Mouse (Mus musculus) ES-E14 (cell line): ENCODE data around the gene Xrcc6. TPM values are rescaled to one million over a fixed set of nuclear protein-coding genes. Genes with fewer than 3 reads are reported as not detected.
"Not testable (repeated sequence)": the region's sequence is repeated elsewhere in the genome, so short reads cannot be mapped to it uniquely, and the experiment has no call there.

Experiments
- DNase-seq: peaks from one replicate; pipeline ENCODE4 v3.0.0-alpha.2; 2013; ENCODE audit warnings: low read depth, low spot score
- H3K27ac ChIP-seq: 2 replicates; pipeline ENCODE4 v1.5.1; 2012; ENCODE audit warnings: low read depth, mild to moderate bottlenecking, low read length, moderate library complexity, mixed read lengths; ENCODE audit not compliant: poor library complexity, insufficient read depth, severe bottlenecking
- H3K36me3 ChIP-seq: 2 replicates; pipeline ENCODE4 v1.6.1; 2012; ENCODE audit warnings: mild to moderate bottlenecking, low read length, moderate library complexity, mixed read lengths; ENCODE audit not compliant: control insufficient read depth, poor library complexity, insufficient read depth, severe bottlenecking
- H3K4me1 ChIP-seq, 2 experiments: fragments of 150-350 bp in 1 of 2; sonication (generic) in 1 of 2; 2 replicates each; pipeline ENCODE4 v1.6.1; 2012; ENCODE audit warnings: low read length in 2 of 2, mild to moderate bottlenecking in 1 of 2, mixed read lengths in 1 of 2; ENCODE audit not compliant: control insufficient read depth in 2 of 2, insufficient read depth in 2 of 2, poor library complexity in 1 of 2
- H3K4me3 ChIP-seq, 2 experiments: fragments of 150-350 bp in 1 of 2; sonication (generic) in 1 of 2; 2 replicates each; pipeline ENCODE4 v1.5.1; 2012; ENCODE audit warnings: low read length in 2 of 2, low read depth in 1 of 2, mild to moderate bottlenecking in 1 of 2, mixed read lengths in 1 of 2; ENCODE audit not compliant: insufficient read depth in 1 of 2, poor library complexity in 1 of 2, severe bottlenecking in 1 of 2
- H3K9ac ChIP-seq: 2 replicates; pipeline ENCODE4 v1.6.1; 2012; ENCODE audit warnings: low read depth, mild to moderate bottlenecking, low read length, mixed read lengths; ENCODE audit not compliant: poor library complexity, insufficient read depth, severe bottlenecking
- H3K9me3 ChIP-seq: fragments of 150-350 bp; sonication (generic); 2 replicates; pipeline ENCODE4 v1.6.1; 2012; ENCODE audit warnings: low read depth, mild to moderate bottlenecking, low read length; ENCODE audit not compliant: control insufficient read depth, insufficient read depth
- CHD2 ChIP-seq: IDR thresholded peaks from 2 replicates; pipeline ENCODE4 v1.6.1; 2014; ENCODE audit warnings: mild to moderate bottlenecking, low read depth, low read length, inconsistent platforms
- HCFC1 ChIP-seq: IDR thresholded peaks from 2 replicates; pipeline ENCODE4 v1.6.1; 2012; ENCODE audit warnings: low read length, inconsistent platforms, borderline replicate concordance; ENCODE audit not compliant: insufficient read depth
- MAFK ChIP-seq: IDR thresholded peaks from 2 replicates; pipeline ENCODE4 v1.6.1; 2014; ENCODE audit warnings: mild to moderate bottlenecking, low read depth, low read length, inconsistent platforms; ENCODE audit not compliant: insufficient read depth
- ZC3H11A ChIP-seq: IDR thresholded peaks from 2 replicates; pipeline ENCODE4 v1.6.1; 2012; ENCODE audit warnings: low read depth, mild to moderate bottlenecking, inconsistent platforms, low read length, borderline replicate concordance
- ZNF384 ChIP-seq: IDR thresholded peaks from 2 replicates; pipeline ENCODE4 v1.6.1; 2012; ENCODE audit warnings: low read depth, low read length, inconsistent platforms
- in situ Hi-C, 2 experiments: fragments of 600-800 bp; cut with MboI; formaldehyde crosslinking; loops; one replicate each; pipeline ENCODE4 v1.15.1; 2025; ENCODE audit warnings: low sequenced_read_pairs in 2 of 2, inconsistent platforms in 1 of 2; ENCODE audit not compliant: unreplicated experiment in 2 of 2
- total RNA-seq: library from RNA; depleted of rRNA; stranded (reverse); fragments of 300-350 nt; gene quantifications from 2 replicates; pipeline ENCODE4 v1.2.3, GENCODE M21; 2012

Xrcc6 gene
- total RNA-seq, 1 experiment: 84.6 TPM

DNA sequence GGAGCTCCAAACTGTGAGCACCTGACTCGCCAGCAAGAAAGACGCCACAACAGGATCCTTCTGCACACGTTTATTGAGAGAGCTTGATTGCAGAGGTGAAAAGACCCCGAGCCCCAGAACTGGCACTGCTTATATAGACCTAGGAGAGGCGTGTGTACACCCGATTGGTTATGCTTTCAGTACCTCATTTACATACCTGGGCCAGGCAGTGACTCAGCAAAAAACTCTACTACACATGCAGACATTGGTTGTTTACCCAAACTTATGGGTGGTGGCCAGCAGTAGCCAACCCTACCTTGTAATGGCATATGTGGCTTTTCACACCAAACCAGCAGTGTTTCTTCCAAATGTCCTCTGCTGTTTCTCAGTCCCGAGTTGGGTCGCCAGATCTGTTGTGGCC is 12.5 kb upstream of the Xrcc6 start:
- in situ Hi-C loops, H3K36me3 ChIP-seq, DNase-seq, H3K4me3 ChIP-seq, H3K4me1 ChIP-seq, H3K9ac ChIP-seq: not testable (repeated sequence)
- TF ChIP-seq MAFK: peak; percentile 87
- H3K27ac ChIP-seq: peak overlapping the region; percentile 76
- peaks cover 12% of the 10 kb centered on the region for H3K9me3 ChIP-seq

GRCm38 (mm10) chr15:81980321-81980720 is 7.3 kb upstream of the Xrcc6 start, which contains the start of gene 1700029P11Rik:
TSS of gene 1700029P11Rik (plus strand) at chr15:81980540.
- TF ChIP-seq ZC3H11A (no peak), CHD2 (no peak), MAFK (no peak), ZNF384 (no peak), HCFC1 (no peak)
- Histone ChIP-seq H3K36me3 (no peaks in the 10 kb centered on the region), H3K27ac (peak within 1 kb of the TSS; percentile 57; the same call in 1 of the 2 replicates), H3K9ac (peak within 1 kb of the TSS; percentile 76), H3K4me1 (no peaks in the 10 kb centered on the region), H3K9me3 (peaks cover 3% of the 10 kb centered on the region; the same call in 1 of the 2 replicates), H3K4me3 (peak within 1 kb of the TSS; percentile 57 to 58)
- DNase-seq: no peak
- in situ Hi-C loops: no loop called here

GRCm38 (mm10) chr15:81982173-81982572 is 5.5 kb upstream of the Xrcc6 start:
- Histone ChIP-seq H3K9ac (no peak overlapping the region), H3K27ac (no peak overlapping the region), H3K36me3 (no peaks in the 10 kb centered on the region), H3K4me1 (no peaks in the 10 kb centered on the region), H3K9me3 (no peaks in the 10 kb centered on the region), H3K4me3 (no peak overlapping the region)
- TF ChIP-seq HCFC1 (peak; percentile 86), ZNF384 (no peak)
- no peak for DNase-seq
- in situ Hi-C loops: no loop called here

DNA sequence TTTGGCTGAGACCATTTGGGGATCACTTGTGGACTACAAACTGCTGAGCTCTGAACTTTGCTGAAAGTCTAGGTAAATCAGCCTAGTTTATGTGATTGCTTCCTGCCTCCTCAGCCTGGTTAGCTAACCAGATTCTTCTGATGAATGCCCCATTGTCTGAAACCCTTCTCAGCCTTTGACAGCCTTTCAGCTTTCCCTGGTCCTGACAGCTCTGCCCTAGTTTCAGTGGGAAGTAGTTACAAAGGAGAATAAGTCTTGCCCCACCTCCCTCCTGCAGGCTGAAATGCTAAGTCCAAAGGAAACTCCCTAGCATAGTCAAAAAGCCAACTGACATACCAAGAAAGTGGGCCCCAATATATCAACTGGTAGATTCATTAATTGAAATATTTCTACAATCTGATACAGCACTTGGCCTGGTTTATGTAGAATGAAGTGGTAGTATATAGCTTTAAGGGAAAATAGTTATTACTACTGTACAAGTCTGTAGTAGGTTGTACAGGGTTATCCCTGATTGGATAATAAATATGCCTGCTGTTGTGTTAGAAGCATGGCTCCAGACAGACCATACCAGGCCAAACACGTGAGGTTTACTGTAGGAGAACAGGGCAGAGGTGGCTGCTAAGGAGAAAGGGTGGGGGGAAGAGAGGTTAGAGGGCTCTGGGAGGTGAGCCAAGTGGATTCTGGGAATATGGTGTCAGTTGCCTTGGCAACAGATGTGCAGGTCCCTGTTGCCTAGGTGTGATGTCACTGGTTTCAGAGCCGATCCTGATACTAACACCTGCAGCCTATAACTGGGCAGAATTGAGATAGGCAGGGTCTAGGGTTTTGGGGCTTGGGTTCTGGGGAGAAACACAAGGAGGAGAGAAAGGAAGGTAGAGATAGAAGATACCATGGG is 2.1 kb upstream of the Xrcc6 start:
- Histone ChIP-seq H3K4me1 (no peaks in the 10 kb centered on the region; a peak in 1 of 4 replicates), H3K9me3 (no peaks in the 10 kb centered on the region), H3K9ac (no peak overlapping the region), H3K27ac (no peak overlapping the region), H3K36me3 (no peaks in the 10 kb centered on the region), H3K4me3 (no peak overlapping the region)
- in situ Hi-C loops: loop anchor here in 1 of 2 experiments (5.0 kb wide), 1 partner anchor 33 kb away; no protein-coding TSS in a partner anchor
- no peak for DNase-seq
- TF ChIP-seq ZC3H11A (no peak), MAFK (no peak), ZNF384 (no peak), HCFC1 (no peak), CHD2 (no peak)
